Mouse (Mus musculus): ENCODE data around the gene Fuom. TPM values are rescaled to one million over a fixed set of nuclear protein-coding genes. Genes with fewer than 3 reads are reported as not detected.

The Fuom gene
- total RNA-seq, 4 experiments from 2014 or later = 45.1 to 51.0 (median 49.0) TPM

- no peak for DNase-seq (ENCODE audit: low spot score in 2 of 2)
These were observed 44.5 kb downstream of the Fuom start for GRCm38 (mm10) chr7:140057413-140058407.

- DNase-seq (ENCODE audit: low spot score in 2 of 2) = no peak
These were observed 48.1 kb downstream of the Fuom start for GRCm38 (mm10) chr7:140054124-140054523.

- DNase-seq (ENCODE audit: low spot score in 2 of 2) = no peak
These were observed 53.0 kb downstream of the Fuom start for GRCm38 (mm10) chr7:140049115-140049689.

GRCm38 (mm10) chr7:140048361-140049114 is 53.7 kb downstream of the Fuom start, which contains the start of gene Msx3:
Gene Msx3 (minus strand): TSS chr7:140049089.
- no peak for DNase-seq (ENCODE audit: low spot score in 2 of 2)

- DNase-seq (ENCODE audit: low spot score in 2 of 2) = no peak
These were observed 54.4 kb downstream of the Fuom start for GRCm38 (mm10) chr7:140047811-140048311.

Other genes starting within 250 kb of the Fuom start
- 10 to 100 TPM; 77.0 to 82.3 (median 80.2) TPM for gene Kndc1, start 207.7 kb downstream of the Fuom start, total RNA-seq (2022)
- not detected for gene Utf1, start 158.7 kb downstream of the Fuom start, total RNA-seq (2022)
- 1 to 10 TPM; 1.1 to 1.7 (median 1.2) TPM for gene 6430531B16Rik, start 123.7 kb downstream of the Fuom start, total RNA-seq (2022)
- gene Adam8, start 109.9 kb downstream of the Fuom start, total RNA-seq (2022) = 1 to 10 TPM; 1.1 to 3.6 (median 1.9) TPM
- 10 to 100 TPM; 19.6 to 28.2 (median 23.3) TPM for gene Zfp511, start 66.0 kb downstream of the Fuom start, total RNA-seq (2022)
- 10 to 100 TPM; 36.6 to 44.2 (median 42.8) TPM for gene Tubgcp2, start 65.8 kb downstream of the Fuom start, total RNA-seq (2022)
- gene Msx3, start 53.4 kb downstream of the Fuom start, total RNA-seq (2022) = under 1 TPM in 2 of 4 experiments, not detected in 2; 0.14 to 0.19 TPM
- 100 to 1,000 TPM; 184 to 218 (median 213) TPM for gene Caly, start 19.9 kb downstream of the Fuom start, total RNA-seq (2022)
- gene Prap1, start 9.0 kb downstream of the Fuom start, total RNA-seq (2022) = not detected
- 1 to 10 TPM; 6.7 to 7.9 (median 7.3) TPM for gene Paox, start 13.4 kb upstream of the Fuom start, total RNA-seq (2022)
- 10 to 100 TPM; 56.9 to 64.5 (median 59.3) TPM for gene Echs1, start 14.0 kb upstream of the Fuom start, total RNA-seq (2022)
- gene Mtg1, start 35.1 kb upstream of the Fuom start, total RNA-seq (2022) = 10 to 100 TPM; 22.1 to 31.4 (median 27.4) TPM
- gene Sprn, start 52.4 kb upstream of the Fuom start, total RNA-seq (2022) = 100 to 1,000 TPM; 121 to 142 (median 130) TPM
- gene Olfr522, start 62.3 kb upstream of the Fuom start, total RNA-seq (2022) = not detected
- under 1 TPM in 2 of 4 experiments, not detected in 2; 0.11 to 0.16 TPM for gene Olfr523, start 70.8 kb upstream of the Fuom start, total RNA-seq (2022)
- not detected for gene Olfr524, start 103.5 kb upstream of the Fuom start, total RNA-seq (2022)
- under 1 TPM in 1 of 4 experiments, not detected in 3; 0.09 TPM for gene Cd163l1, start 115.8 kb upstream of the Fuom start, total RNA-seq (2022)
- under 1 TPM in 2 of 4 experiments, not detected in 2; 0.17 to 0.32 TPM for gene 5830411N06Rik, start 144.8 kb upstream of the Fuom start, total RNA-seq (2022)
- not detected for gene Olfr525, start 218.4 kb upstream of the Fuom start, total RNA-seq (2022)
- not detected for gene Olfr527, start 231.6 kb upstream of the Fuom start, total RNA-seq (2022)